Mouse (Mus musculus) cerebellum, postnatal 25 days (tissue): Measurements from ENCODE around the gene Msantd3.

Experiments
- DNase-seq, 2 experiments: peaks; one replicate each; pipeline ENCODE4 v3.0.0; 2021; ENCODE audit warnings: mixed read lengths in 2 of 2

The Msantd3 gene

GRCm38 (mm10) chr4:48539841-48540575 lies at the start of gene Msantd3:
Gene Msantd3 (plus strand): TSS chr4:48539935.
- DNase-seq, result peak; percentile 65 to 72

- no peak for DNase-seq
These were observed 48.4 kb upstream of the Msantd3 start for GRCm38 (mm10) chr4:48491290-48491743.

GRCm38 (mm10) chr4:48492510-48492909 lies 47.2 kb upstream of the Msantd3 start:
- no peak for DNase-seq

GRCm38 (mm10) chr4:48510861-48511260 lies 28.9 kb upstream of the Msantd3 start:
- no peak for DNase-seq

GRCm38 (mm10) chr4:48529559-48529958 lies 10.2 kb upstream of the Msantd3 start:
- no peak for DNase-seq

GRCm38 (mm10) chr4:48531804-48532601 lies 7.7 kb upstream of the Msantd3 start:
- DNase-seq, result no peak

- DNase-seq, result no peak
These were observed 3.5 kb upstream of the Msantd3 start for GRCm38 (mm10) chr4:48536275-48536674.

- no peak for DNase-seq
These were observed 2.7 kb upstream of the Msantd3 start for GRCm38 (mm10) chr4:48537024-48537423.

- DNase-seq, result no peak
These were observed 1.2 kb upstream of the Msantd3 start for GRCm38 (mm10) chr4:48538581-48538980.

GRCm38 (mm10) chr4:48540576-48541111 lies 909 bp downstream of the Msantd3 start:
- DNase-seq, result peak in 1 of 2 experiments; percentile 77

GRCm38 (mm10) chr4:48541526-48542250 lies 2.0 kb downstream of the Msantd3 start:
- DNase-seq, result no peak

GRCm38 (mm10) chr4:48542351-48542750 lies 2.6 kb downstream of the Msantd3 start:
- no peak for DNase-seq

- DNase-seq, result no peak
These were observed 3.5 kb downstream of the Msantd3 start for GRCm38 (mm10) chr4:48543071-48543865.

- DNase-seq, result no peak
These were observed 4.4 kb downstream of the Msantd3 start for GRCm38 (mm10) chr4:48544141-48544540.

GRCm38 (mm10) chr4:48545966-48546365 lies 6.2 kb downstream of the Msantd3 start:
- no peak for DNase-seq

- DNase-seq, result no peak
These were observed 7.1 kb downstream of the Msantd3 start for GRCm38 (mm10) chr4:48546568-48547496.

GRCm38 (mm10) chr4:48548393-48549045 lies 8.8 kb downstream of the Msantd3 start:
- DNase-seq, result peak; percentile 57 to 69

GRCm38 (mm10) chr4:48549661-48550060 lies 9.9 kb downstream of the Msantd3 start:
- no peak for DNase-seq

GRCm38 (mm10) chr4:48552486-48553064 lies 12.8 kb downstream of the Msantd3 start:
- no peak for DNase-seq

GRCm38 (mm10) chr4:48554132-48554531 lies 14.4 kb downstream of the Msantd3 start:
- DNase-seq, result no peak
